Mouse (Mus musculus): ENCODE data around the gene Map3k7. TPM values are rescaled to one million over a fixed set of nuclear protein-coding genes. Genes with fewer than 3 reads are reported as not detected.

Map3k7 gene
- polyA plus RNA-seq (2014; fragmentation: Nextera tagmentation; extraction: Ambion mirVana): 32.1 and 35.9 TPM in 2 replicates

GRCm38 (mm10) chr4:31963354-31964193, at the start of gene Map3k7:
Map3k7 (plus strand) TSS chr4:31964097.
- H3K36me3 ChIP-seq (ENCODE audit: control insufficient read depth, insufficient read depth, low read length): no peaks in the 10 kb centered on the region
- ATAC-seq (replicated peaks; ENCODE audit: low FRiP score, low TSS enrichment, low read depth) (peak; percentile 97), DNase-seq (ENCODE audit: low spot score) (peak; percentile 100)
- H3K4me1 ChIP-seq (replicated peaks; ENCODE audit: control insufficient read depth, insufficient read depth, low read length): peaks cover 15% of the 10 kb centered on the region
- peak within 1 kb of the TSS; percentile 70 for H3K4me3 ChIP-seq (ENCODE audit: low read depth, low read length)
- H3K27me3 ChIP-seq (replicated peaks; ENCODE audit: control insufficient read depth, insufficient read depth, low read length): no peaks in the 10 kb centered on the region
- peak within 1 kb of the TSS; percentile 74 for H3K9ac ChIP-seq (ENCODE audit: low read length)
- H3K4me2 ChIP-seq (ENCODE audit: low read length): peak within 1 kb of the TSS; percentile 88
- H3K9me3 ChIP-seq (ENCODE audit: control insufficient read depth, low read length): no peaks in the 10 kb centered on the region
- H3K27ac ChIP-seq (ENCODE audit: low read depth): peak within 1 kb of the TSS; percentile 99
- under 1% methylated on average over 88 of the region's 88 CpGs for WGBS

- Histone ChIP-seq H3K4me3 (ENCODE audit: low read depth, low read length) (no peak overlapping the region), H3K9me3 (ENCODE audit: control insufficient read depth, low read length) (no peaks in the 10 kb centered on the region), H3K9ac (ENCODE audit: low read length) (no peak overlapping the region), H3K4me1 (replicated peaks; ENCODE audit: control insufficient read depth, insufficient read depth, low read length) (no peaks in the 10 kb centered on the region), H3K27me3 (replicated peaks; ENCODE audit: control insufficient read depth, insufficient read depth, low read length) (no peaks in the 10 kb centered on the region), H3K4me2 (ENCODE audit: low read length) (no peak overlapping the region), H3K27ac (ENCODE audit: low read depth) (no peak overlapping the region), H3K36me3 (ENCODE audit: control insufficient read depth, insufficient read depth, low read length) (no peaks in the 10 kb centered on the region)
- DNase-seq (ENCODE audit: low spot score) (no peak), ATAC-seq (replicated peaks; ENCODE audit: low FRiP score, low TSS enrichment, low read depth) (no peak)
- 79% methylated on average over 11 of the region's 11 CpGs for WGBS
Measured at GRCm38 (mm10) chr4:31915114-31915513, 48.8 kb upstream of the Map3k7 start.

GRCm38 (mm10) chr4:31918717-31919116, 45.2 kb upstream of the Map3k7 start:
- Histone ChIP-seq H3K9me3 (ENCODE audit: control insufficient read depth, low read length) (no peaks in the 10 kb centered on the region), H3K27me3 (replicated peaks; ENCODE audit: control insufficient read depth, insufficient read depth, low read length) (no peaks in the 10 kb centered on the region), H3K27ac (ENCODE audit: low read depth) (no peak overlapping the region), H3K4me3 (ENCODE audit: low read depth, low read length) (no peak overlapping the region), H3K4me1 (replicated peaks; ENCODE audit: control insufficient read depth, insufficient read depth, low read length) (no peaks in the 10 kb centered on the region), H3K4me2 (ENCODE audit: low read length) (no peak overlapping the region), H3K9ac (ENCODE audit: low read length) (no peak overlapping the region), H3K36me3 (ENCODE audit: control insufficient read depth, insufficient read depth, low read length) (no peaks in the 10 kb centered on the region)
- WGBS: 89% methylated on average over 5 of the region's 5 CpGs
- DNase-seq (ENCODE audit: low spot score) (no peak), ATAC-seq (replicated peaks; ENCODE audit: low FRiP score, low TSS enrichment, low read depth) (no peak)

- no peak overlapping the region for H3K9ac ChIP-seq (ENCODE audit: low read length)
- DNase-seq (ENCODE audit: low spot score) (no peak), ATAC-seq (replicated peaks; ENCODE audit: low FRiP score, low TSS enrichment, low read depth) (no peak)
- H3K4me3 ChIP-seq (ENCODE audit: low read depth, low read length): no peak overlapping the region
- H3K27me3 ChIP-seq (replicated peaks; ENCODE audit: control insufficient read depth, insufficient read depth, low read length): no peaks in the 10 kb centered on the region
- 77% methylated on average over 7 of the region's 7 CpGs for WGBS
- no peak overlapping the region for H3K27ac ChIP-seq (ENCODE audit: low read depth)
- H3K36me3 ChIP-seq (ENCODE audit: control insufficient read depth, insufficient read depth, low read length): no peaks in the 10 kb centered on the region
- no peaks in the 10 kb centered on the region for H3K4me1 ChIP-seq (replicated peaks; ENCODE audit: control insufficient read depth, insufficient read depth, low read length)
- no peaks in the 10 kb centered on the region for H3K9me3 ChIP-seq (ENCODE audit: control insufficient read depth, low read length)
- no peak overlapping the region for H3K4me2 ChIP-seq (ENCODE audit: low read length)
Measured at GRCm38 (mm10) chr4:31922215-31922614, 41.7 kb upstream of the Map3k7 start.

GRCm38 (mm10) chr4:31923437-31923836, 40.5 kb upstream of the Map3k7 start:
- Histone ChIP-seq H3K4me3 (ENCODE audit: low read depth, low read length) (no peak overlapping the region), H3K9ac (ENCODE audit: low read length) (no peak overlapping the region), H3K9me3 (ENCODE audit: control insufficient read depth, low read length) (no peaks in the 10 kb centered on the region), H3K27ac (ENCODE audit: low read depth) (no peak overlapping the region), H3K4me1 (replicated peaks; ENCODE audit: control insufficient read depth, insufficient read depth, low read length) (no peaks in the 10 kb centered on the region), H3K27me3 (replicated peaks; ENCODE audit: control insufficient read depth, insufficient read depth, low read length) (no peaks in the 10 kb centered on the region), H3K4me2 (ENCODE audit: low read length) (no peak overlapping the region), H3K36me3 (ENCODE audit: control insufficient read depth, insufficient read depth, low read length) (no peaks in the 10 kb centered on the region)
- no peak for ATAC-seq (replicated peaks; ENCODE audit: low FRiP score, low TSS enrichment, low read depth)
- no peak for DNase-seq (ENCODE audit: low spot score)
- 68% methylated on average over 8 of the region's 8 CpGs for WGBS

GRCm38 (mm10) chr4:31924301-31925185, 39.4 kb upstream of the Map3k7 start:
- no peak overlapping the region for H3K4me3 ChIP-seq (ENCODE audit: low read depth, low read length)
- no peaks in the 10 kb centered on the region for H3K27me3 ChIP-seq (replicated peaks; ENCODE audit: control insufficient read depth, insufficient read depth, low read length)
- 39% methylated on average over 14 of the region's 14 CpGs for WGBS
- H3K4me2 ChIP-seq (ENCODE audit: low read length): no peak overlapping the region
- no peaks in the 10 kb centered on the region for H3K4me1 ChIP-seq (replicated peaks; ENCODE audit: control insufficient read depth, insufficient read depth, low read length)
- no peak for ATAC-seq (replicated peaks; ENCODE audit: low FRiP score, low TSS enrichment, low read depth)
- H3K36me3 ChIP-seq (ENCODE audit: control insufficient read depth, insufficient read depth, low read length): no peaks in the 10 kb centered on the region
- no peak overlapping the region for H3K27ac ChIP-seq (ENCODE audit: low read depth)
- no peak for DNase-seq (ENCODE audit: low spot score)
- no peaks in the 10 kb centered on the region for H3K9me3 ChIP-seq (ENCODE audit: control insufficient read depth, low read length)
- H3K9ac ChIP-seq (ENCODE audit: low read length): no peak overlapping the region

- no peak for DNase-seq (ENCODE audit: low spot score)
- no peak overlapping the region for H3K27ac ChIP-seq (ENCODE audit: low read depth)
- no peak overlapping the region for H3K9ac ChIP-seq (ENCODE audit: low read length)
- no peaks in the 10 kb centered on the region for H3K27me3 ChIP-seq (replicated peaks; ENCODE audit: control insufficient read depth, insufficient read depth, low read length)
- no peak overlapping the region for H3K4me2 ChIP-seq (ENCODE audit: low read length)
- ATAC-seq (replicated peaks; ENCODE audit: low FRiP score, low TSS enrichment, low read depth): no peak
- no peaks in the 10 kb centered on the region for H3K36me3 ChIP-seq (ENCODE audit: control insufficient read depth, insufficient read depth, low read length)
- H3K4me1 ChIP-seq (replicated peaks; ENCODE audit: control insufficient read depth, insufficient read depth, low read length): peaks cover 7% of the 10 kb centered on the region; the same call in 1 of the 2 replicates
- WGBS: 77% methylated on average over 3 of the region's 3 CpGs
- no peaks in the 10 kb centered on the region for H3K9me3 ChIP-seq (ENCODE audit: control insufficient read depth, low read length)
- no peak overlapping the region for H3K4me3 ChIP-seq (ENCODE audit: low read depth, low read length)
Measured at GRCm38 (mm10) chr4:31933171-31933570, 30.7 kb upstream of the Map3k7 start.

- H3K4me3 ChIP-seq (ENCODE audit: low read depth, low read length): no peak overlapping the region
- no peaks in the 10 kb centered on the region for H3K36me3 ChIP-seq (ENCODE audit: control insufficient read depth, insufficient read depth, low read length)
- WGBS: 33% methylated on average over 3 of the region's 3 CpGs
- H3K4me1 ChIP-seq (replicated peaks; ENCODE audit: control insufficient read depth, insufficient read depth, low read length): peaks cover 7% of the 10 kb centered on the region; the same call in 1 of the 2 replicates
- no peaks in the 10 kb centered on the region for H3K27me3 ChIP-seq (replicated peaks; ENCODE audit: control insufficient read depth, insufficient read depth, low read length)
- DNase-seq (ENCODE audit: low spot score): no peak
- H3K9me3 ChIP-seq (ENCODE audit: control insufficient read depth, low read length): no peaks in the 10 kb centered on the region
- 0 out of 2 replicates have a peak overlapping the region, but pooled peaks have one; percentile 5 for H3K27ac ChIP-seq (ENCODE audit: low read depth)
- H3K4me2 ChIP-seq (ENCODE audit: low read length): no peak overlapping the region
- no peak overlapping the region for H3K9ac ChIP-seq (ENCODE audit: low read length)
- no peak for ATAC-seq (replicated peaks; ENCODE audit: low FRiP score, low TSS enrichment, low read depth)
Measured at GRCm38 (mm10) chr4:31935831-31936306, 28.0 kb upstream of the Map3k7 start.
